Mouse (Mus musculus) frontal cortex, postnatal 25 days (tissue): ENCODE results near the gene C1galt1c1.

Source experiments
- DNase-seq, 2 experiments: peaks; one replicate each; pipeline ENCODE4 v3.0.0; 2022; ENCODE audit warnings: low spot score in 2 of 2

The C1galt1c1 gene

DNA sequence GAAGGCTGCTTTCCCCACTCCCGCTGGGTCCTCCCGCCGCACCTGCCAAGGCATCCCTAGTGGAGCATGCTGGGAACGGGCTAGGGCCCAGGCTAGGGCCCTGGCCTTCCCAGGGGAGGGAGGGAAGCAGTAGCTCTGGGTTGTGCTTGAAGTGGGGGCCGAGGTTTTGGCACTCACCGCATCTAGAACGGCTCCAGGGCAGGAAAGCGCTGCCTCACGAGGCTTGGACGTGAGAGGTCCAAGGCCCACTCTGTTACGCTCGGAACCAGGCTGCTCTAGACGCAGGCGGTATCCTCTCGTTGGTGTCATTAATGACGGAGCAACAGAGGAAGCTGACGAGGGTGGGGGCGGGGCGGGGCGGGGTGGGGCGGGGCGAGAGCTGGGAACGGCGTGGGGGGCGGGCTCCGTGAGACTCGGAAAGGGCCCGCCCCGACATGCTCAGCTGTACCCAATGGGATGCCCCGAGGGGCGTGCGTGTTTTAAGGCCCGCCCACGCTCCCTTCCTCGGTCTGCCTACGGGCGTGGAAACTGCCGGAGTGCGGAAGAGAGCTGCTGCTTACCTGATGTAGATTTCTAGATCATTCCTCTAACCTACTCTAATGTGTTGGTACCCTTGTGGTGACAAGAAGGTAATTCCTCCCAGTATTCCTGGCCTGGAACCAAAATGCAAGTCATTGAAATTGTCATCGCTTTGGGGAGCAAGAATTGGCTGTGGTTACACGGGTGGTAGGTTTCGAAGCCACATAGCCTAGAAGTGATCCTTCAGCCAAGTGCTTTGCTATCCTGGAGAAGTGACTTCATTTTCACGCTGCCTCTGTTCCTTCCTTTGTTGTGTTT lies at the start of gene C1galt1c1:
Gene C1galt1c1 (minus strand): TSS at position 287 of the 837 bp plus-strand sequence.
- peak; percentile 65 to 79 for DNase-seq

DNA sequence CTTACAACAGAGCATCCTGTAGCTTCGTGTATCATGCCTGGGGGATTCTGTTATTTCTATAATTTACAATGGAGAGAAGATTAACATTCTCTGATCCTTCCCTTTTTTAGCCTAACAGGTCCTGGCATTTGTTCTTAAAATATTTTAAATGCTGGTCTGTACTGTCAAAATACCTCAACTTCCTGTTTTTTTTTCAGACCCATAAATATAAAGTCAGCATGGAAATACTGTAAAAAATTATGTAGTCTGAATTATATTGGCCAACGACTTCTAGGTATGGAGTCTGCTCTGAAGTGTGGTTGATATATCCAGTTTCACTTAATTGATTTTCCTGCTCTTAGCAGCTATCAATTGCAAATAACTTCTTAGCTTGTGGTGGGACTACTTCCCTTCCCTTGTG lies 47.1 kb upstream of the C1galt1c1 start:
- DNase-seq: no peak

GRCm38 (mm10) chrX:38669111-38669903 lies 34.4 kb upstream of the C1galt1c1 start:
- no peak for DNase-seq

GRCm38 (mm10) chrX:38656206-38656883 lies 21.5 kb upstream of the C1galt1c1 start:
- no peak for DNase-seq

GRCm38 (mm10) chrX:38654681-38655080 lies 19.8 kb upstream of the C1galt1c1 start:
- no peak for DNase-seq

DNA sequence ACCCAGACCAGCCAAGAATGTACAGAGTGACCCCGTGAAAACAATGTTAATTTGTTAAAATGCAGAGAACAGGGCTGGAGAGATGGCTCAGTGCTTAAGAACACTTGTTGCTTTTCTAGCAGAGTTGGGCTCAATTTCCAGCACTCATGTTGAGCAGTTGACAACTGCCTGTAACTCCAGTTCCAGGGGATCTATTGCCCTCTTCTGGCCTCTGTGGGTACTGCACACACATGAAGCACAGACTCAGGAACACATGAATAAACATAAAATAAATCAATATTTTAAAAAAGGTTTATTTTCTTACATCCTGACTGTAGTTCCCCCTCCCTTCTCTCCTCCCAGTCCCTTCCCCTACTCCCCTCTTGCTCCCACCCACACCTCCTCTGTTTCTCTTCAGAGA lies 18.3 kb upstream of the C1galt1c1 start:
- no peak for DNase-seq

DNA sequence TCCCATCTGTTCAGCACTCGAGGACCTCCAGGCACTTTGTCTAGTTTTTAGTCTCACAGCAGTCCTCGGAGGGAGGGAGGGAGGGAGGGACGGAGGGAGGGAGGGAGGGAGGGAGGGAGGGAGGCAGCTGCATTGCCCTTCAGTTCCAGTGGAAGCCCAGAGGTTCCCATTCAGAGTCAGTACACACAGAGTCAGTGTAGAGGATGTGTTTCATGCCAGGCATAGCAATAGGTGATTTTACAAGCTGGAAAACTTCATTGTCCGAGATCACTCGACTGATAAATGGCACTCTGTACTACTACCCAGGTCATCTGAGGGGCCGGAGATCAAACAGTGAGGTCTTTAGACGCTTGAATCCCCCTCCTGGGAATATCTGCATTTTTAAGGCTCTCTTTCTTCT lies 16.3 kb upstream of the C1galt1c1 start:
- DNase-seq: no peak

DNA sequence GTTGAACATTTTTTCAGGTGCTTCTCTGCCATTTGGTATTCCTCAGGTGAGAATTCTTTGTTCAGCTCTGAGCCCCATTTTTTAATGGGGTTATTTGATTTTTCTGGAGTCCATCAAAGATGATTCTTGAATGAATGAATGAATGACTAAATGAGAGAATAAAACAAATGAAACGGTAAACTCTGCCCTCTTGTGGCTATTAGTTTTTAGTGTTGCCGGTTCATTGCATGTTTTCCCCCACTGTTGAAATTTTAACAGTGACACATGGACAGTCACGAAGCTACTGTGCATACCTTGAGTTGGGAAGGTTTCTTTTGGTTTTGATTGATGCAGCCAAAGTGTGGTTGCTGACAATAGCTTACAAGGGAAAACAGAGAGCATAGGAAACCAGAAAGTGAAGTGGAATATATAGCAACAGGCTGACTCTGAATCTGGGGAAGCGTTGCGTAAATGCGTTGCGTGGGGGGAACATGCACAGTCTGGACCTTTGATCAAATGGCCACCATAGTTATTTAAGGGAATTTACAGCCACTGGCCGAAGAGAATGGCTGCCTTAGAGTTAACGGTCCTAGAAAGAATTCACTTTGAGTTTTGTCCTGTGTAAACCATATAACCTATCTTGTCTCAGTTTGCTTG lies 15.6 kb upstream of the C1galt1c1 start:
- DNase-seq: no peak

DNA sequence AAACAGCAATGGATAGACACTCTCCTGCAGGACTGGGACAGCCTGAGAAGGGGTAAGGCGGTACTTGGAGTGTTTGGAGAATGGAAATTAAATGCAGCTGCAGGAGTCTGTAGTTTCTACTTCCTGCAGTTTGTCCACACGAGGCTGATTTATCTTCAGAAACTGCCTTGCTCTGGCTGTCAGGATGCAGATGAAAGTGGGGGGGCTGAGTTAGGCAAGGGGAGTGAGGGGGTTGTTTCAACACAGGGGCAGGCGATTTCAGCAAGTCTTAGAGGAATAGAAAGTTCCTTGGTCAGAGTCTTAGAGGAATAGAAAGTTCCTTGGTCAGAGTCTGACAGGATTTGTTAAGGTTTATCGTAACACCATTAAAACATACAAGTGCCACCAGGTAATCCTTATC lies 7.3 kb upstream of the C1galt1c1 start:
- no peak for DNase-seq

- DNase-seq: no peak
Observed at GRCm38 (mm10) chrX:38641435-38641834, 6.5 kb upstream of the C1galt1c1 start.

DNA sequence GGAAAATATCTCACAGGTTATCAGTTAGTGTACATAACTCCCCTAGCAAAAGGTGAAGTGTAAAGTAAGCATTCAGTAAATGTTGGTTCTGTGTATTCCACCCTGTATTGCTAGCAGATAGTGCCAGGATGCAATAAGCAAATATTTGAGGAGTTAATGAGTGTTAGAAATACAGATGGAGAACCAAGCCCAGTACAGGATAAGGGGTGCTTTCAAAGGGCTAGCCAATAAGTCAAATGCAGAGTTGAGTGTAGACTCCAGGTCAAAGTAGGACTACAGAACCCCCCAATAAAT lies 698 bp upstream of the C1galt1c1 start:
- DNase-seq: no peak

DNA sequence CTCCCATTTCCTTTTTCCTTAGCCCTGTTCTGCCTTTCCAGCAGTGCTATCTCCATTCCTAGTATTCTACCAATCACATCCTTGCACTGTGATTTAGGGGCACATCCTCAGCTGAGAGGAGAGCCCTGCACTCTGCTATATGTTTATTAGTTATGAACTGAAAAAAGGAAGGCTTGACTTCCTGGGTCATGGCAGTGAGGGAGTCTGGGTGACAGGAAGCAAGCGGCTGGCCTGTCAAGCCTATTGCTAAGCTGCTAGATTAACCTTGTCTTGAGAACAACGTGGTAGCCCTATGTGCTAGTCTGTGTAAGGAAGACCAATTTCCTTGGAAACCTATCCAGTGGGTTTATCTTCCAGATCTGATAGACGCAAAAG lies 33.9 kb downstream of the C1galt1c1 start:
- peak in 1 of 2 experiments; percentile 3 for DNase-seq

- peak; percentile 38 to 46 for DNase-seq
Observed at GRCm38 (mm10) chrX:38600177-38600994, 34.5 kb downstream of the C1galt1c1 start, which contains the start of gene Mcts1. Mcts1 (plus strand) TSS chrX:38600578.

DNA sequence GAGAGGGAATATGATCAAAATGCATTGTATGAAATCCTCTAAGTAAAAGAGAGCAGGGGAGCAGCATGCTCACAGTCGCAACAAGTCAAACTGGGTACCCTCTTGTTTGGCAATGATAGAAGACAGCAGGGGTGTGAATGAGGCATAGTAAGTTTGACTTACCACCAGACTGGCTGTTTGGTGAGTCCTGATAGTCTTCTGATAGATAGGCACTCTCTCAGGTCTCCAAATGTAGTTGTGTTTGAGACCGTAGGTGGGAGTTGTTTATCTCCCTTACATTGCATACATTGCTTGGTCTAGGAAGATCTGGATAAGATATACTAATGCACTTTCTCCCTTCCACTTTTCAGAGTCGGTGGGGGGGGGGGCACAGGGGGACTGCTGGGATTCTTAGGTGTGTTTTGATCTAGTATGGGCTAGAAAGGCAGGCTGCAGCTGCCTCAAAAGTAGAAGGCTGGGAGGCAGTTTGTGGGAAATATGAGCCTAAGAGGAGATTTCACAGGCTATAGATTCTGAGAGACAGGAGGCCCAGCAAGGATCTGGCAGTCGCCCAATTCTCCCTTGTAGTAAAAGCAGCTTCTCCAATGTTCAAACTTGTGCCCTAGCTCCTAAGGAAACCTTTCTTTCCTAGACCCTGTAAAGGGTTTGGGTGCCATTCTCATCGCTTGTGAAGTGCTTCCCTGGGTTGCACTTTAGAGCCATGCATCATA lies 41.6 kb downstream of the C1galt1c1 start:
- DNase-seq: no peak

DNA sequence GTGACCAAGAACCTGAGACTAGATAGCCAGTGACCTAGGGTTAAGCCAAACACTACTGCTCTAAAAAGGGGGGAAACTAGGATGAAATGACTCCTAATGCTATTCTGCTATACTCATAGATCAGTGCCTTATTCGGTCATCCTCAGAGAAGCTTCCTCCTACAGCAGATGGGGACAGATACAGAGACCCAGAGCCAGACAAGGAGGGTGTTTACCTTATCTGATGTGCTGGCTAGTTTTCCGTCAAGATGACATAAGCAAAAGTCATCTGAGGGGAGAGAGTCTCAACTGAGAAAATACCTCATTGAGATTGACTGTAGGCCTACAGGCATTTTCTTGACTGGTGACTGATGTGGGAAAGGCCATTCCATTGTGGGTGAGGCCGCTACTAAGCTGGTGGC lies 43.1 kb downstream of the C1galt1c1 start:
- no peak for DNase-seq

DNA sequence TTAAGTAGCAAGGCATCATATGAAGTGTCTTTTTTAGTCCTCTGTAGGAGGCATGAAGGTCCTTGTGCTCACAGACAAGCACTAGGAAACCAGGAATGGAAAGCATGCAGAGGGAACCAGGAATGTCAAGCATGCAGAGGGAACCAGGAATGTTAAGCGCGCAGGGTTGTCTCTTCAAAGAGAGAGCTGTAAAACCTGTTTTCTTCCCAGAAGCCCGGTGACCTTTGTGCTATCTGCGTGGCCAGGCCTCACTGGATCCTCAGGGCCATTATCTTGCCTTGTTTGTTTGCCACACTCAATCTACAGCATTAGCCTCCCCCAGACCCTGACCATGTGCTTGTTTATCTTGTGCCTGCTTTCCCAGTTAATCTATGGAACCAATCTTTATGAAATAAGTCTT lies 45.1 kb downstream of the C1galt1c1 start:
- no peak for DNase-seq

- no peak for DNase-seq
Observed at GRCm38 (mm10) chrX:38583261-38583660, 51.6 kb downstream of the C1galt1c1 start.

GRCm38 (mm10) chrX:38581140-38581539 lies 53.7 kb downstream of the C1galt1c1 start:
- no peak for DNase-seq
